Mouse (Mus musculus) macrophage (primary cell): ENCODE measurements around the gene Nol12. TPM values are rescaled to one million over a fixed set of nuclear protein-coding genes. Genes with fewer than 3 reads are reported as not detected.

ENCODE experiments used
- H3K27ac ChIP-seq: fragments of 350-480 bp; formaldehyde crosslinking; 2 replicates; pipeline ENCODE4 v1.9.0; 2021
- H3K36me3 ChIP-seq: fragments of 350-480 bp; formaldehyde crosslinking; 2 replicates; pipeline ENCODE4 v1.9.0; 2021; ENCODE audit errors: inconsistent target
- H3K4me3 ChIP-seq: fragments of 350-480 bp; formaldehyde crosslinking; 2 replicates; pipeline ENCODE4 v1.9.0; 2021; ENCODE audit errors: inconsistent target
- H3K79me2 ChIP-seq: fragments of 350-480 bp; formaldehyde crosslinking; 2 replicates; pipeline ENCODE4 v1.9.0; 2021; ENCODE audit errors: inconsistent target
- WGBS: methylation state at CpG from one replicate; pipeline ENCODE4 v1.1.7; 2026; ENCODE audit warnings: inconsistent platforms; ENCODE audit not compliant: missing documents; 5-methylcytosine and 5-hydroxymethylcytosine counted together
- polyA plus RNA-seq: library from polyadenylated mRNA; stranded (reverse); fragments of 250-400 nt; gene quantifications from 3 replicates; pipeline ENCODE4 v1.2.4, GENCODE M21; 2018; ENCODE audit warnings: inconsistent platforms

Nol12 gene
- polyA plus RNA-seq, 1 experiment from 2014 or later = 18.5 TPM

- 64% methylated on average over 5 of the region's 5 CpGs for WGBS
- no peak overlapping the region for H3K27ac ChIP-seq
- H3K36me3 ChIP-seq = peaks cover 24% of the 10 kb centered on the region
- peak overlapping the region; percentile 78; the same call in 1 of the 2 replicates for H3K4me3 ChIP-seq
- peaks cover 46% of the 10 kb centered on the region for H3K79me2 ChIP-seq
Observed at GRCm38 (mm10) chr15:78984286-78984778, 49.6 kb downstream of the Nol12 start.

DNA sequence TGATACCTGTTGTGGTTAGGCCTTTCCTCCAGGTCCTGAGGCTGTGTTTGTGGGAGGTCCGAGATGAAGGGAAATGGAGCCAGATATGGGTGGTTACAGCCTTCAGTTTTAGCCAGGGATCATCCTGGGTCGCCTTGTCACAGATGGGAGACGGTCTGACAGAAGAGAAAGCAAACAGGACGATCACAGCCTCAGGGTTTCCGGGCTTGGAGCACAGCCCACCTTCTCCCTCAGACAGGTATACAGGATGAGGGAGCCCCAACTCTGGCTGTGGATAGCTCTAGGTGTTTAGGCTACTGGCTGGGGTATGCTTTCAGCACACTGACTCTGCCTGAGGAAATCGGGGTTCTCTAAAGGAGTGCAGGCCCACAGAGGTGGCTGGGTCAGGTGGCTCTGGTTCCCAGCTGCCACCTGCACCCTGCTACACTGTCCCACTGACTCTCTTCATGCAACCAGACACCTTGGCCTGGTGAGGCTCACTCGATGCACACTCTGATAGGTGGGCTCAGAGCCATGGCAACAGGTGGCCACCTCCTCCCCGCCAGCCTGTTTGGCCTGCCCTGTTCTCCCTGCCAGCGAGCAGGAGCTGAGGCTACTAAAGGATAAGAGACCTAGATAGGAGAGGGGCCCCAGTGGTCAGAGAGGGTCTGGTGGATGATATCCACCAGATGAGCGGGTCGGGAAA is 51.9 kb downstream of the Nol12 start:
- H3K4me3 ChIP-seq = no peak overlapping the region
- peaks cover 46% of the 10 kb centered on the region for H3K36me3 ChIP-seq
- H3K27ac ChIP-seq = no peak overlapping the region
- 90% methylated on average over 10 of the region's 11 CpGs for WGBS
- peaks cover 46% of the 10 kb centered on the region for H3K79me2 ChIP-seq

GRCm38 (mm10) chr15:78988499-78988971 is 53.8 kb downstream of the Nol12 start:
- H3K27ac ChIP-seq = no peak overlapping the region
- H3K36me3 ChIP-seq = peaks cover 64% of the 10 kb centered on the region
- 90% methylated on average over 14 of the region's 14 CpGs for WGBS

DNA sequence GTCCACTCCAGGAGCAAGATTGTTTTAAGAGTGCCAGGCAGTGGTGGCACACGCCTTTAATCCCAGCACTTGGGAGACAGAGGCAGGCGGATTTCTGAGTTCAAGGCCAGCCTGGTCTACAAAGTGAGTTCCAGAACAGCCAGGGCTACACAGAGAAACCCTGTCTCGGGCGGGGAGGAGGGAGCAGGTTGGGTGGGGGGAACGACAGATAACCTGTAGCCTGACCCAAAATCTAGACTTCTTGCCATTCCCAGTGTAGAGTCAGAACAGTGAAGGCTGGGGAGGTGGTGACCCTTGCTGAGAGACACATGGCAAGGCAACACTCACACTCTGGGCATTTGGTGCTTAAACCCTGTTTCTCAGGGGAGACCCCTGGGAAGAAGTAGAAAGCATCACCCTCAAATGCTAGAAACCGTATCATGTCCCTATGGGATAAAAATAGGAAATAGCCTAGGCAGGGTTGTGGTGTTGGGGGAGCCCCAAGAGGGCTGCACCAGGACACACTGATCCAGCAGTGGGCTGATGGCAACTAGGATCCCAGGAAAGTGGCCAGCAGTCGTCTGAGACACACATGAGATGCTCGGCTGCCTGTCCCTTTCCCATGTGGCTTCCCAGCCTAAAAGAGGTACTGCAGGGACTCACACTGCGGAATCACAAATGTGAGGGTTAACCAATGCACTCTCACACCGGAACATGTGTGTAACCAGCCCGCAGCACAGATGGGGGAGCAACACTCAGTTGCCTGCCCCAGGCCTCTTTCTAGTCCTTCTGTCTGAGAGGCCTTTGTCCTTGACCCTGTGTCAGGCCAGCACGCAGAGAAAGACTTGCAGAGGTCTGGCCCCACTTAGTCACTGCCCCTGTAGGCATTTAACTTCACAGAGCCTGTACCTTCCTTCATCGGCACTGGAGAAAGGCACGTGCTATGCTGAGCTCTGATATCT is 54.7 kb downstream of the Nol12 start:
- peaks cover 33% of the 10 kb centered on the region for H3K79me2 ChIP-seq
- no peak overlapping the region for H3K4me3 ChIP-seq
- no peak overlapping the region for H3K27ac ChIP-seq
- WGBS = 94% methylated on average over 12 of the region's 14 CpGs
- H3K36me3 ChIP-seq = peaks cover 73% of the 10 kb centered on the region

More at GRCm38 (mm10) chr15:78988499-78988971, 53.8 kb downstream of the Nol12 start:
- peaks cover 42% of the 10 kb centered on the region for H3K79me2 ChIP-seq
- H3K4me3 ChIP-seq = no peak overlapping the region

GRCm38 (mm10) chr15:78990093-78990463 is 55.3 kb downstream of the Nol12 start:
- H3K4me3 ChIP-seq = no peak overlapping the region
- H3K27ac ChIP-seq = no peak overlapping the region
- peaks cover 26% of the 10 kb centered on the region for H3K79me2 ChIP-seq
- H3K36me3 ChIP-seq = peaks cover 80% of the 10 kb centered on the region
- WGBS = 96% methylated on average over 9 of the region's 9 CpGs

- Histone ChIP-seq H3K79me2 (peaks cover 16% of the 10 kb centered on the region), H3K4me3 (no peak overlapping the region), H3K36me3 (peaks cover 82% of the 10 kb centered on the region), H3K27ac (no peak overlapping the region)
- 96% methylated on average over 25 of the region's 25 CpGs for WGBS
Observed at GRCm38 (mm10) chr15:78990970-78991525, 56.3 kb downstream of the Nol12 start.

- no peak overlapping the region for H3K27ac ChIP-seq
- peaks cover 76% of the 10 kb centered on the region for H3K36me3 ChIP-seq
- WGBS = 90% methylated on average over 7 of the region's 7 CpGs
- no peak overlapping the region for H3K4me3 ChIP-seq
- H3K79me2 ChIP-seq = peaks cover 5% of the 10 kb centered on the region; the same call in 1 of the 2 replicates
Observed at GRCm38 (mm10) chr15:78992235-78992634, 57.5 kb downstream of the Nol12 start.

GRCm38 (mm10) chr15:78992925-78993324 is 58.2 kb downstream of the Nol12 start:
- whole genome bisulfite sequencing = 96% methylated on average over 24 of the region's 24 CpGs
- Histone ChIP-seq H3K79me2 (no peaks in the 10 kb centered on the region), H3K27ac (no peak overlapping the region), H3K36me3 (peaks cover 72% of the 10 kb centered on the region), H3K4me3 (no peak overlapping the region)

Other genes starting within 250 kb of the Nol12 start
- not detected in 3 replicates for gene Elfn2, start 216.2 kb upstream of the Nol12 start, polyA plus RNA-seq
- 0.69 to 5.4 TPM (median 1.8 TPM) in 3 replicates for gene Mfng, start 161.5 kb upstream of the Nol12 start, polyA plus RNA-seq
- 0.21 TPM in 1 of 3 replicates, not detected in the others for gene Card10, start 131.9 kb upstream of the Nol12 start, polyA plus RNA-seq
- gene Cdc42ep1, start 92.3 kb upstream of the Nol12 start, polyA plus RNA-seq = not detected in 3 replicates
- not detected in 3 replicates for gene Lgals2, start 79.4 kb upstream of the Nol12 start, polyA plus RNA-seq
- gene Gga1, start 57.7 kb upstream of the Nol12 start, polyA plus RNA-seq = 54.0 to 74.5 TPM (median 65.4 TPM) in 3 replicates
- gene Gm49510, start 35.3 kb upstream of the Nol12 start, polyA plus RNA-seq = 0.25 to 0.59 TPM in 2 of 3 replicates, not detected in the other
- 67.4 to 90.3 TPM (median 70.9 TPM) in 3 replicates for gene Sh3bp1, start 35.2 kb upstream of the Nol12 start, polyA plus RNA-seq
- 0.13 to 1.2 TPM (median 0.70 TPM) in 3 replicates for gene Pdxp, start 21.0 kb upstream of the Nol12 start, polyA plus RNA-seq
- 1,502 to 3,219 TPM (median 3,114 TPM) in 3 replicates for gene Lgals1, start 8.2 kb upstream of the Nol12 start, polyA plus RNA-seq
- gene Triobp, start 12.8 kb downstream of the Nol12 start, polyA plus RNA-seq = 27.0 to 38.5 TPM (median 29.5 TPM) in 3 replicates
- 47.1 to 75.1 TPM (median 48.4 TPM) in 3 replicates for gene H1f0, start 93.5 kb downstream of the Nol12 start, polyA plus RNA-seq
- gene Galr3, start 107.0 kb downstream of the Nol12 start, polyA plus RNA-seq = not detected in 3 replicates
- gene Ankrd54, start 128.0 kb downstream of the Nol12 start, polyA plus RNA-seq = 3.9 to 9.7 TPM (median 8.3 TPM) in 3 replicates
- gene Eif3l, start 140.2 kb downstream of the Nol12 start, polyA plus RNA-seq = 92.1 to 130 TPM (median 96.7 TPM) in 3 replicates
- 6.4 to 9.0 TPM (median 7.9 TPM) in 3 replicates for gene Micall1, start 174.0 kb downstream of the Nol12 start, polyA plus RNA-seq
- gene Polr2f, start 206.1 kb downstream of the Nol12 start, polyA plus RNA-seq = 27.6 to 119 TPM (median 69.4 TPM) in 3 replicates
- 0.56 to 1.1 TPM (median 0.74 TPM) in 3 replicates for gene 1700088E04Rik, start 206.3 kb downstream of the Nol12 start, polyA plus RNA-seq
- gene Sox10, start 230.3 kb downstream of the Nol12 start, polyA plus RNA-seq = not detected in 3 replicates